17 mouse cellular contexts compared by ENCODE assay signal in the genomic region with DNA sequence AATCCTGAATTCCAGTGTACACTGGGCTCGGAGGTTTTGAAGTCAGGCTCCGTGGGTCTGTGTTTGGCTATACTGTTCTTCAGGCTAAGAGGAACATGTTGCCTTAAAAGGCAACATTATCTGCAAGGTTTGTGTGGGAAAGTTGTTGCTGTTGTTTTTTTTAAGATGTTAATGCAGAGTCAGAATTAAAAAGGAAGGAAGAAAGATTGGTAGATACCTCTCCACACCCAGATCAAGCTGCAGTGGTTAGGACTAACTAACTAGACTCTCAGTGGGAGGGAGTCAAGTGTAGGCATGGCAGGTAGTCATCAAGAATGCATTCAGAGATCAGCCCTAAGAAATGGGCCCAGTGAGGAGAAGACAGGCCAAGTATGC. TPM values are rescaled to one million over a fixed set of nuclear protein-coding genes. Genes with fewer than 3 reads are reported as not detected.
DNase-seq lines count a peak whose midpoint lies in the region; ATAC-seq and TF ChIP-seq lines count a peak whose summit lies in the region.
"Had no signal": no experiment of that assay in that cellular context is flagged by ENCODE, and none has a peak within 500 bp of the region (broad histone marks: within the 10 kb centered on the region; RNA-seq: fewer than 3 reads in every experiment).

No protein-coding gene starts in this region.

- no peak for TF ChIP-seq CTCF in liver, adult 2 months (IDR thresholded peaks at IDR 0.05; ENCODE audit: low read depth, low read length)
- TF ChIP-seq CTCF in stomach, postnatal 0 days (IDR thresholded peaks at IDR 0.05; ENCODE audit: low read depth) = no peak

- WGBS in heart, embryonic 12.5 days = 28% methylated on average over 2 of the region's 2 CpGs
- WGBS in liver, adult 2 months = 10% methylated on average over 2 of the region's 2 CpGs
- WGBS in liver, embryonic 12.5 days (ENCODE audit: insufficient replicate concordance) = 45% methylated on average over 2 of the region's 2 CpGs
- WGBS in stomach, postnatal 0 days = 30% methylated on average over 2 of the region's 2 CpGs

- no peak for DNase-seq in heart, postnatal 25 days (ENCODE audit: low spot score)
- no peak for DNase-seq in liver, adult 2 months (ENCODE audit: extremely low read depth, low read depth, low spot score)
- no peak for DNase-seq in liver
- no peak for DNase-seq in stomach, postnatal 0 days (ENCODE audit: low spot score)
- no peak for DNase-seq in urinary bladder, postnatal 14 days (ENCODE audit: low spot score)
- no peak for DNase-seq in cerebellum, adult 9-11 months
- DNase-seq: cerebellum, adult 11 months; gastrocnemius, postnatal 25 days; heart, postnatal 36 days; kidney, postnatal 36 days; lung, postnatal 4 days had no signal

- H3K27me3 ChIP-seq in heart, embryonic 12.5 days (replicated peaks) = no peaks in the 10 kb centered on the region
- no peaks in the 10 kb centered on the region for H3K27me3 ChIP-seq in liver, adult 2 months (ENCODE audit: control insufficient read depth, insufficient read depth, low read length)
- no peaks in the 10 kb centered on the region for H3K27me3 ChIP-seq in liver, embryonic 12.5 days (replicated peaks)
- H3K27me3 ChIP-seq in stomach, postnatal 0 days (ENCODE audit: control insufficient read depth, insufficient read depth, low read length) = no peaks in the 10 kb centered on the region
- H3K27me3 ChIP-seq: forebrain, embryonic 15.5 days; limb, embryonic 15.5 days; neural tube, embryonic 12.5 days had no signal

- intact Hi-C loops in heart, postnatal 25 days (cut with DNase I) = no loop called here

- H3K79me2 ChIP-seq in liver, adult 2 months (ENCODE audit: control insufficient read depth, insufficient read depth, low read length) = peaks cover 64% of the 10 kb centered on the region

- no peak for ATAC-seq in heart, embryonic 12.5 days (ENCODE audit: insufficient number of reproducible peaks, low FRiP score)
- ATAC-seq in liver, embryonic 12.5 days = no peak
- ATAC-seq in stomach, postnatal 0 days (ENCODE audit: low FRiP score, low TSS enrichment) = no peak
- ATAC-seq: activated CD4-positive, CD25-positive, alpha-beta regulatory T cell, adult 4 months; forebrain, embryonic 15.5 days had no signal

- no peaks in the 10 kb centered on the region for H3K9me3 ChIP-seq in heart, embryonic 12.5 days (replicated peaks)
- H3K9me3 ChIP-seq in liver, embryonic 12.5 days (replicated peaks) = no peaks in the 10 kb centered on the region
- H3K9me3 ChIP-seq in stomach, postnatal 0 days (ENCODE audit: control insufficient read depth, low read length) = no peaks in the 10 kb centered on the region
- H3K9me3 ChIP-seq: forebrain, embryonic 15.5 days; limb, embryonic 15.5 days; neural tube, embryonic 12.5 days had no signal

- H3K36me3 ChIP-seq in heart, embryonic 12.5 days = no peaks in the 10 kb centered on the region
- no peaks in the 10 kb centered on the region for H3K36me3 ChIP-seq in liver, adult 2 months (ENCODE audit: control insufficient read depth, insufficient read depth, low read length)
- H3K36me3 ChIP-seq in liver, embryonic 12.5 days = peaks cover 24% of the 10 kb centered on the region
- no peaks in the 10 kb centered on the region for H3K36me3 ChIP-seq in stomach, postnatal 0 days (ENCODE audit: control insufficient read depth, insufficient read depth, low read length)
- H3K36me3 ChIP-seq: forebrain, embryonic 15.5 days; limb, embryonic 15.5 days; neural tube, embryonic 12.5 days had no signal

- TF ChIP-seq EP300 in stomach, postnatal 0 days (optimal IDR thresholded peaks at IDR 0.05) = no peak

- H3K9ac ChIP-seq in heart, embryonic 12.5 days = no peak overlapping the region
- H3K9ac ChIP-seq in liver, adult 2 months (ENCODE audit: low read depth, low read length) = no peak overlapping the region
- H3K9ac ChIP-seq in liver, embryonic 12.5 days = peak overlapping the region; percentile 41; the same call in 1 of the 2 replicates
- no peak overlapping the region for H3K9ac ChIP-seq in stomach, postnatal 0 days (ENCODE audit: low read length)
- H3K9ac ChIP-seq: forebrain, embryonic 15.5 days; limb, embryonic 15.5 days; neural tube, embryonic 12.5 days had no signal

- peaks cover 21% of the 10 kb centered on the region for H3K4me1 ChIP-seq in heart, embryonic 12.5 days (replicated peaks)
- H3K4me1 ChIP-seq in liver, adult 2 months (ENCODE audit: control insufficient read depth, insufficient read depth, low read length) = peaks cover 23% of the 10 kb centered on the region
- H3K4me1 ChIP-seq in liver, embryonic 12.5 days = peaks cover 78% of the 10 kb centered on the region
- H3K4me1 ChIP-seq in stomach, postnatal 0 days (replicated peaks; ENCODE audit: control insufficient read depth, insufficient read depth) = peaks cover 2% of the 10 kb centered on the region; the same call in 1 of the 2 replicates
- H3K4me1 ChIP-seq: limb, embryonic 15.5 days; neural tube, embryonic 12.5 days had no signal

- H3K4me3 ChIP-seq in heart, embryonic 12.5 days = no peak overlapping the region
- no peak overlapping the region for H3K4me3 ChIP-seq in liver, adult 2 months (ENCODE audit: insufficient read depth, low read depth, low read length)
- H3K4me3 ChIP-seq in liver, embryonic 12.5 days = no peak overlapping the region
- no peak overlapping the region for H3K4me3 ChIP-seq in stomach, postnatal 0 days (ENCODE audit: low read depth, low read length)
- H3K4me3 ChIP-seq: forebrain, embryonic 15.5 days; limb, embryonic 15.5 days; neural tube, embryonic 12.5 days had no signal

- H3K27ac ChIP-seq in heart, embryonic 12.5 days (ENCODE audit: poor library complexity, severe bottlenecking) = no peak overlapping the region
- peak overlapping the region; percentile 92 for H3K27ac ChIP-seq in liver, adult 2 months (replicated peaks; ENCODE audit: insufficient read depth, low read depth, low read length)
- peak overlapping the region; percentile 50 for H3K27ac ChIP-seq in liver, embryonic 12.5 days
- H3K27ac ChIP-seq in stomach, postnatal 0 days (replicated peaks) = peak overlapping the region; percentile 56
- H3K27ac ChIP-seq: limb, embryonic 15.5 days; neural tube, embryonic 12.5 days had no signal

- H3K4me2 ChIP-seq in heart, embryonic 12.5 days = peak overlapping the region; percentile 22; the same call in 1 of the 2 replicates
- peak overlapping the region; percentile 9; the same call in 1 of the 2 replicates for H3K4me2 ChIP-seq in liver, embryonic 12.5 days
- no peak overlapping the region for H3K4me2 ChIP-seq in stomach, postnatal 0 days (replicated peaks; ENCODE audit: low read depth)
- H3K4me2 ChIP-seq: forebrain, embryonic 15.5 days; limb, embryonic 15.5 days; neural tube, embryonic 12.5 days had no signal

- TF ChIP-seq POLR2A in liver, adult 2 months (IDR thresholded peaks at IDR 0.05; ENCODE audit: extremely low read depth, insufficient read depth, low read length) = no peak

RNA-seq across cellular contexts. Expression of a gene that starts 24.9 kb away (rescaled TPM):
- polyA plus RNA-seq in heart, embryonic 12.5 days (2016; fragmentation: Nextera tagmentation; extraction: Ambion mirVana) = 17.3 and 20.2 TPM in 2 replicates
- total RNA-seq in heart, postnatal 25 days (2021) = 10 to 100 TPM; 10.1 to 10.4 TPM
- 15.3 and 15.8 TPM in 2 replicates for total RNA-seq in liver, adult 2 months (2014; rRNA removed)
- polyA plus RNA-seq in liver, adult 2 months (2012; rRNA removed) = 24.1 and 25.7 TPM in 2 replicates
- 49.7 and 50.3 TPM in 2 replicates for polyA plus RNA-seq in liver, embryonic 12.5 days (2016; fragmentation: Nextera tagmentation; extraction: Ambion mirVana)
- polyA plus RNA-seq in stomach, postnatal 0 days (2015; fragmentation: Nextera tagmentation; extraction: Ambion mirVana) = 23.5 and 24.8 TPM in 2 replicates

RNA-seq across cellular contexts. Expression of a gene that starts 35.4 kb away (rescaled TPM):
- 9.8 and 11.6 TPM in 2 replicates for polyA plus RNA-seq in heart, embryonic 12.5 days (2016; fragmentation: Nextera tagmentation; extraction: Ambion mirVana)
- total RNA-seq in heart, postnatal 25 days (2021) = 10 to 100 TPM; 13.7 to 16.5 TPM
- total RNA-seq in liver, adult 2 months (2014; rRNA removed) = 4.3 and 5.5 TPM in 2 replicates
- polyA plus RNA-seq in liver, adult 2 months (2012; rRNA removed) = 5.1 and 6.0 TPM in 2 replicates
- 16.3 and 16.6 TPM in 2 replicates for polyA plus RNA-seq in liver, embryonic 12.5 days (2016; fragmentation: Nextera tagmentation; extraction: Ambion mirVana)
- polyA plus RNA-seq in stomach, postnatal 0 days (2015; fragmentation: Nextera tagmentation; extraction: Ambion mirVana) = 10.6 and 11.6 TPM in 2 replicates

RNA-seq across cellular contexts. Expression of a gene that starts 52.0 kb away (rescaled TPM):
- 100.0 and 100 TPM in 2 replicates for polyA plus RNA-seq in heart, embryonic 12.5 days (2016; fragmentation: Nextera tagmentation; extraction: Ambion mirVana)
- 10 to 100 TPM; 18.4 to 18.6 TPM for total RNA-seq in heart, postnatal 25 days (2021)
- total RNA-seq in liver, adult 2 months (2014; rRNA removed) = 12.1 and 15.1 TPM in 2 replicates
- polyA plus RNA-seq in liver, adult 2 months (2012; rRNA removed) = 5.5 and 6.6 TPM in 2 replicates
- 116 and 121 TPM in 2 replicates for polyA plus RNA-seq in liver, embryonic 12.5 days (2016; fragmentation: Nextera tagmentation; extraction: Ambion mirVana)
- polyA plus RNA-seq in stomach, postnatal 0 days (2015; fragmentation: Nextera tagmentation; extraction: Ambion mirVana) = 58.7 and 63.5 TPM in 2 replicates
